Mouse (Mus musculus) activated CD4-positive, CD25-positive, alpha-beta regulatory T cell, adult 4 months (primary cell): ENCODE data around the gene Rybp. TPM values are rescaled to one million over a fixed set of nuclear protein-coding genes. Genes with fewer than 3 reads are reported as not detected.

Experiments
- ATAC-seq: one replicate; pipeline ENCODE4 v1.8.0; 2017
- polyA plus RNA-seq, 2 experiments: library from polyadenylated mRNA; unstranded; fragments of 100-300 nt; shearing (Covaris generic); gene quantifications; one replicate each; pipeline ENCODE4 v1.2.1; 2017

Gene Rybp
- polyA plus RNA-seq, 2 experiments from 2014 or later: 8.2 to 8.4 TPM

GRCm38 (mm10) chr6:100186789-100187188 lies 100.5 kb downstream of the Rybp start:
- ATAC-seq: no peak

- ATAC-seq: no peak
These were observed 101.8 kb downstream of the Rybp start for GRCm38 (mm10) chr6:100185524-100185923.

GRCm38 (mm10) chr6:100183344-100183743 lies 103.9 kb downstream of the Rybp start:
- ATAC-seq: no peak

GRCm38 (mm10) chr6:100180883-100181262 lies 106.4 kb downstream of the Rybp start:
- no peak for ATAC-seq

GRCm38 (mm10) chr6:100180213-100180882 lies 106.9 kb downstream of the Rybp start:
- no peak for ATAC-seq

- no peak for ATAC-seq
These were observed 108.5 kb downstream of the Rybp start for GRCm38 (mm10) chr6:100178830-100179229.
